In genomic region chr3:88140903-88141430, GRCm38 (mm10) we compare ENCODE assay signal across 8 mouse cellular contexts. TPM values are rescaled to one million over a fixed set of nuclear protein-coding genes. Genes with fewer than 3 reads are reported as not detected.
DNase-seq lines count a peak whose midpoint lies in the region; ATAC-seq lines count a peak whose summit lies in the region.

No protein-coding gene starts in this region.

- H3K9ac ChIP-seq in forebrain, embryonic 16.5 days (replicated peaks; ENCODE audit: low read depth, low read length) = no peak overlapping the region
- no peak overlapping the region for H3K9ac ChIP-seq in midbrain, embryonic 13.5 days (replicated peaks)

- DNase-seq in forebrain, embryonic 10.5 days (ENCODE audit: extremely low spot score, low spot score) = no peak
- DNase-seq in B cell, adult 2 months = peak; percentile 69 to 74
- peak; percentile 32 for DNase-seq in forelimb bud, embryonic 11.5 days (ENCODE audit: low read depth, low spot score)
- no peak for DNase-seq in MN1 (ENCODE audit: low spot score)
- DNase-seq in kidney, postnatal 4 days = no peak

- H3K27ac ChIP-seq in forebrain, embryonic 10.5 days = peak overlapping the region; percentile 88; the same call in 1 of the 2 replicates
- no peak overlapping the region for H3K27ac ChIP-seq in forebrain, embryonic 16.5 days (ENCODE audit: low read length)
- peak overlapping the region; percentile 99; the same call in 1 of the 2 replicates for H3K27ac ChIP-seq in midbrain, embryonic 13.5 days

- no peak for ATAC-seq in forebrain, embryonic 16.5 days
- ATAC-seq in midbrain, embryonic 13.5 days = no peak
- ATAC-seq in inflammation-experienced regulatory T-cells, adult 6 months = no peak

- H3K4me2 ChIP-seq in forebrain, embryonic 16.5 days (ENCODE audit: low read length) = no peak overlapping the region
- H3K4me2 ChIP-seq in midbrain, embryonic 13.5 days (replicated peaks) = peak overlapping the region; percentile 90

- H3K9me3 ChIP-seq in forebrain, embryonic 10.5 days = no peaks in the 10 kb centered on the region
- no peaks in the 10 kb centered on the region for H3K9me3 ChIP-seq in forebrain, embryonic 16.5 days (ENCODE audit: control insufficient read depth, low read length)
- no peaks in the 10 kb centered on the region for H3K9me3 ChIP-seq in midbrain, embryonic 13.5 days

- H3K4me1 ChIP-seq in forebrain, embryonic 10.5 days = peaks cover 88% of the 10 kb centered on the region
- peaks cover 53% of the 10 kb centered on the region for H3K4me1 ChIP-seq in forebrain, embryonic 16.5 days (replicated peaks; ENCODE audit: control insufficient read depth, insufficient read depth, low read length)
- H3K4me1 ChIP-seq in midbrain, embryonic 13.5 days (replicated peaks) = peaks cover 62% of the 10 kb centered on the region

- peaks cover 30% of the 10 kb centered on the region for H3K27me3 ChIP-seq in forebrain, embryonic 10.5 days (ENCODE audit: poor library complexity, severe bottlenecking)
- no peaks in the 10 kb centered on the region for H3K27me3 ChIP-seq in forebrain, embryonic 16.5 days (replicated peaks; ENCODE audit: control insufficient read depth, insufficient read depth, low read length)
- peaks cover 25% of the 10 kb centered on the region for H3K27me3 ChIP-seq in midbrain, embryonic 13.5 days

- peaks cover 4% of the 10 kb centered on the region; the same call in 1 of the 2 replicates for H3K36me3 ChIP-seq in forebrain, embryonic 10.5 days (replicated peaks)
- H3K36me3 ChIP-seq in forebrain, embryonic 16.5 days (ENCODE audit: control insufficient read depth, insufficient read depth) = no peaks in the 10 kb centered on the region
- H3K36me3 ChIP-seq in midbrain, embryonic 13.5 days = no peaks in the 10 kb centered on the region

- peak overlapping the region; percentile 92 for H3K4me3 ChIP-seq in forebrain, embryonic 10.5 days
- H3K4me3 ChIP-seq in forebrain, embryonic 16.5 days (replicated peaks; ENCODE audit: low read length) = no peak overlapping the region
- peak overlapping the region; percentile 96 for H3K4me3 ChIP-seq in midbrain, embryonic 13.5 days (replicated peaks)

- WGBS in forebrain, embryonic 10.5 days = 55% methylated on average over 6 of the region's 6 CpGs
- 45% methylated on average over 6 of the region's 6 CpGs for WGBS in forebrain, embryonic 16.5 days
- 51% methylated on average over 6 of the region's 6 CpGs for WGBS in midbrain, embryonic 13.5 days

RNA-seq across cellular contexts. Expression of gene Mef2d, which starts 1.2 kb away (rescaled TPM):
- 9.4 and 11.1 TPM in 2 replicates for polyA plus RNA-seq in forebrain, embryonic 10.5 days (2016; fragmentation: Nextera tagmentation; extraction: Ambion mirVana)
- 25.1 and 28.3 TPM in 2 replicates for polyA plus RNA-seq in forebrain, embryonic 16.5 days (2015; fragmentation: Nextera tagmentation; extraction: Ambion mirVana)
- 15.1 and 16.9 TPM in 2 replicates for polyA plus RNA-seq in midbrain, embryonic 13.5 days (2015; fragmentation: Nextera tagmentation; extraction: Ambion mirVana)
- 10 to 100 TPM; 16.6 to 32.0 (median 27.7) TPM for polyA plus RNA-seq in inflammation-experienced regulatory T-cells, adult 6 months (2017; shearing (Covaris generic))

RNA-seq across cellular contexts. Expression of gene Iqgap3, which starts 59.2 kb away (rescaled TPM):
- 30.3 and 30.4 TPM in 2 replicates for polyA plus RNA-seq in forebrain, embryonic 10.5 days (2016; fragmentation: Nextera tagmentation; extraction: Ambion mirVana)
- 7.5 and 7.8 TPM in 2 replicates for polyA plus RNA-seq in forebrain, embryonic 16.5 days (2015; fragmentation: Nextera tagmentation; extraction: Ambion mirVana)
- polyA plus RNA-seq in midbrain, embryonic 13.5 days (2015; fragmentation: Nextera tagmentation; extraction: Ambion mirVana) = 6.2 and 6.6 TPM in 2 replicates
- 1 to 10 TPM in 1 of 3 experiments, under 1 TPM in 2; 0.59 to 3.5 (median 0.82) TPM for polyA plus RNA-seq in inflammation-experienced regulatory T-cells, adult 6 months (2017; shearing (Covaris generic))

Comparison
In these comparisons a context has a peak if more than half of its experiments do, and no peak if none do; other contexts are left out.
1. DNase-seq: peak in B cell, adult 2 months (2 of 2) and forelimb bud, embryonic 11.5 days (single experiment); none in forebrain, embryonic 10.5 days (single experiment), MN1 (single experiment) and kidney, postnatal 4 days (0 of 2).